Mouse (Mus musculus): ENCODE data around the gene Apbb1.

DNA sequence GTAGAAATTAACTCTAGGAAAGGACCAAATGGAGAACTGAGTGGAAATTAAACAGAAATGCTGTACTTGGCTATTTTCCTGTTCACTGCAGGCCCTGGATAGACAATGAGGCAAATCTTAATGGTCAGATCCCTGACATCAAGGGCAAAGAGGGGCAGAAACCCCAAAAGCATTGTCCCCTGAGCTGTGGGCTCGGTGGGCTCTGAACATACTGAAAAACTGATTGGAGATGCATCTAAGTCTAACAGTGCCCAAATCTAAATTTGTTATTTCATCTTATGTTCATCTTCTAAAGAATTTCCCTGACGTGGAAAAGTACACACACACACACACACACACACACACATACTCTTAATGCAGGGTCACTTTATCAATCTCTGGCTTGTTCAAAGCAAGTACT lies 506 bp upstream of the Apbb1 start:
- TF ChIP-seq CTCF (IDR thresholded peaks at IDR 0.05; ENCODE audit: insufficient read depth, low read length) (no peak), POLR2A (IDR thresholded peaks at IDR 0.05; ENCODE audit: borderline replicate concordance, extremely low read depth, low read depth, low read length) (no peak)

Data from lung, adult 2 months (tissue).